Mouse (Mus musculus) heart, postnatal 10 days (tissue): ENCODE results near the gene Trpt1. TPM values are rescaled to one million over a fixed set of nuclear protein-coding genes. Genes with fewer than 3 reads are reported as not detected.

Experiments
- DNase-seq, 2 experiments: peaks; one replicate each; pipeline ENCODE4 v3.0.0; 2021
- intact Hi-C: fragments of 180-260 bp; cut with DNase I; formaldehyde crosslinking; loops from one replicate; pipeline ENCODE4 v1.15.1; 2025
- total RNA-seq, 2 experiments: library from RNA; stranded (reverse); gene quantifications; 2 replicates each; pipeline ENCODE4 v1.2.3; 2021

Trpt1 gene
- total RNA-seq, 2 experiments from 2014 or later: 21.2 to 21.9 TPM

DNA sequence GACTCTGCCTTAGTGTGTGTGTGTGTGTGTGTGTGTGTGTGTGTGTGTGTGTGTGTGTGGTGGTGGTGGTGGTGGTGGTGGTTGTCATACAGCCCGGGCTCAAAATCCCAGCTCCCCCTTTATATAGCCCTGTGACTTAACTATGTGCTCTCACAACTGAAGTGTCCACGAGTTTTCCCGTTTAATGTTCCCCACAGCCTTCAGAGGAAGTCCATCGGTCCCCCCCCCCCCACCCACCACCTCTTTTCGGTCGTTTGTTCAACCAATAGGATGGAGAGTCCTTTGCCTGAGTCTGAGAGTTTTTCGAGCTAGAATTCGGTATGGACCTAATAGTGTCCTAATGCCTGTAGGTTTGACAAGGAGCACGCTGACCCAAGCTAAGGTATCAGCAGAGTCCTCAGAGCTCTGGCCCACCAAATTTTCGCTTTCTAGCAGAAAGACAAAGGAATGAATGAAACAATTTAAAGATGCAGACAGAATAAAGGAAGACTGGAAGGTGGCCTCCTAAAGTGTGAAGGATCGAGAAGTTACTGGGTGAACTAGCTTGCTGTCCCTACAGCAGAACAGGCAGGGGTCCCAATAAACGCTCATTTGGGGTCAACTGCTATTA, 22.2 kb upstream of the Trpt1 start:
- intact Hi-C loops: loop anchor here (1.0 kb wide), 1 partner anchor 21 kb away; no protein-coding TSS in a partner anchor
- DNase-seq: no peak

DNA sequence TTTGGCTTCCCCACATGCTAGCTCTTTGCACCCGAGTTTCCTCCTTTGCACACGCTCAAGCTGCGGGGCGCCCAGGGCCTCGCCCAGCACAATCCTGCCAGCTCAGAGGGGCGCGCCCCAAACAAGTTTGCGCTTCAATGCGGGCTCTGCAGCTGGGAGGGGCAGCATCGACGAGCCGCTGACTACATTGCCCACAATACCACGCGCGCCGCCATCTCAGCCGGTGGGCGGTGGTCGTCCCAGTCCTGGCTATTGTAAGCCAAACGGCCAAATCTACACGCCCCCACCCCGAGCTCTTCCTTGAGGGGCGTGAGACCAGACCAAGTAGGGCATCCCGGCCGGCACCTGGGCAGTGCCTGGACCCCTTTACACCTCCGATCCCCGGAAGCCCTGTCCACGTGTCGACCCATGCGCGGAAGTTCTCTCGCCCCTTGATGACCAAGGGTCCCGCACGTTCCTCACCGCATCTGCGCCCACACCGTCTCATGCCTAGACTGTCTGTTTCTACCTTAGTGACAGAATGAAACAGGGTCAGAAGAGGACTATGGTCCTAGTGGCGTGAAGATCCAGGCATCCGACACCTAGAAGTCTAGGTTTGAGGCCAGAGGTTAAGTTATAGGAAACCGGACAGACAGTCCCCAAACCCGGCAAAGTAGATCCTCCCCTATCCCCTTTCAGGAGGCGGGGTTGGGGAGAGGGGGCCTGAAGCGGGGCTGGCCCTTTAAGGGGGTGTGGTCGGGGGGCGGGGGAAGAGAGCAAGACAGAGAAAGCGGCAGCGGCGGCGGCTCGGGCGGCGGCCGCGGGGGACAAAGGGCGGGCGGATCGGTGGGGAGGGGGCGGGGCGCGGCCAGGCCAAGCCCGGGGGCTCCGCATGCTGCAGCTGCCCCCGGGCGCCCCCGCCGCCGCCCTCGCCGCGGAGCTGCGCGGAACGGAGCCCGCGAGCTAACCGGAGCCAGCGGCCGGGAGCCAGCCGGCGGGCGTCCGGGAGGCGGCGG, 21.4 kb upstream of the Trpt1 start, which contains the start of gene Ppp1r14b:
Ppp1r14b (plus strand) TSS at position 758 of the 995 bp plus-strand sequence.
- peak; percentile 84 to 87 for DNase-seq
- intact Hi-C loops: loop anchor here (1.0 to 5.0 kb wide), 2 partner anchors 22 to 32 kb away; partner anchors contain the start of genes Bad and Gpr137

DNA sequence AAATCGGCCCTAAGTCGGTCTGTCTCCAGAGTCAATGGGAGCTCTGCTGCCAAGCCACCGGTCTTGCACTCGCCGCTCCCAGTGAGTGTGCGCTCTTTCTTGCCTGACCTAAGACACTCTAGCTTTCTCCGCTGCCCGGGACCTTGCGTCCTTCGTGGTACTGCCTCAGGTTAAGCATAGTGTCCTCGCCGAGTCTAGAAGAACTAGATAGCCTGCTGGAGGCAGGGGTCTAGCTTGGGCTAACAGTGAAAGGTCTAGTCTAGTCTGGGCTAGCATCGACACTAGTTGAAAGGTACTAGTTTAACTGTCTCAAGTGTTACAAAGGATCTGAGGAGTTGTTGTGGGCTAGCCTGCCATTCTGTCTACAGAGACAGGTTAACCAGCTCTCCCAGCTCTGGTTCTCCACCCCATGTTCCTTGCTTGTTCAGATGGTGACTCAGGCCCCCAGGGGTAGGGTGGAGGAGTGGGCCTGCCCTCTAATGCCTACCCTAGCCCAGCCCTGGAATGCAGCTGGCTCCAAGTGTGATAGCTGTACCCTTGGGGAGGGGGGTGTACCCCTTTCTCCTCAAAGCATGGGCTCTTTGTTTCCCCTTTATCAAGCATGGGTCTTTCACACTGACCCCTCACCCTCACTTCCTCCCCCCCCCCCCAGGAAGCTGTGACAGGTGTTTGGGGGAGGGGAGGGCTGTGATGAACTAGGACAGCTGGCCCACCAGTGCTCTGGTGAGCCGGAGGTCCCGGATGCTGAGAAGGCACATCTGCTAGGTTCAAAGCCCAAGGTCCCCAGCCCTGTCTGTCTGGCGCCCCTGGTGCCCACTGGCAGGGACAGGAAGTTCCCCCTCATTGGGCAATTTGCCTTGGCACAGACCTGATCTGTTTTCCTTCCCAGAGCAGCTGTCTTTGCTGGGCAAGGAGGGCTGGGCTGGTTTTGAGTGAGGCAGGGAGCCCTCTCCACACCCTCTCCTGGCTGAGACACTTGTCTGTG, 20.1 kb upstream of the Trpt1 start, which contains the start of gene Plcb3:
Plcb3 (minus strand) TSS at position 934 of the 985 bp plus-strand sequence.
- intact Hi-C loops: loop anchor here (5.0 kb wide), 1 partner anchor 34 kb away; the partner anchor contains the start of genes Bad and Gpr137
- peak; percentile 77 to 84 for DNase-seq

DNA sequence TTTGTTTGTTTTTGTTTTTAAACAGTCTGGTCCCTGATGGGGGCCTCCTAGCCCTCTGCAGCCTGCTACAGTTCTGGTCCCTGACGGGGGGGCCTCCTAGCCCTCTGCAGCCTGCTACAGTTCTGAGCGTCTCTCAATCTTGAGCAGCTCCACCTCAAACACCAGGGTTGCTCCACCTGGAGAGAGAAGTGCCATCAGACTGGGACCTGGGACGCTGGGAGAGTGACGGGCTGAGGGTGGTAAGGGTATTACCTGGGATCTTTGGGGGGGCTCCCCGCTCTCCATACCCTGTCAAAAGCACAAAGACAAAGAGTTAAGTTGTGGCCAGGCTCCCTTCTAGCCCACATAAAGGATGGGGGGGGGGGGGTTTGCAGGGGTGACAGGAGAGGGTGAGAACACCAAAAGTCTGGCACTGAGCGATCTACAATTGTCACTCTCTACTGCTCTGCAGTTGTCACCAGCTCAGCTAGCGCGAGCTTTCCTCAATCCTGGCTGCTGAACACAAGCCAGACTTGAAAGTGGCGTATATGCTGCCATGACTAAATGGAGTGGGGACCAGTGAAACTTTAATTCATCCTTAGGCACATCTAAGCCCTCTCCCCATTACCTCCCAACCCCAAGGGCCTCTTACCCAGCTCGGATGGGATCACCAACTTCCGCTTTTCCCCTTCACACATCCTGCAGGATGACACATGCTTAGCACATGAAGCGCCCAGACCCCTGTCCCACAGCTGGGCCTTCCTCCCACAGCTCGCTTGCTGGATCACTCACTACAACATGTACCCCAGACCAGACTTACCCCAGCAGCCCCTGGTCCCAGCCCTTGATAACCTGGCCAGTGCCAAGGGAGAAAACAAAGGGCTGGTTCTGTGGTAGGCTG, 17.9 kb upstream of the Trpt1 start:
- no peak for DNase-seq
- intact Hi-C loops: loop anchor here (2.0 to 5.0 kb wide), 3 partner anchors 36 to 53 kb away; partner anchors contain the start of genes Bad, Catsperz and Gpr137

DNA sequence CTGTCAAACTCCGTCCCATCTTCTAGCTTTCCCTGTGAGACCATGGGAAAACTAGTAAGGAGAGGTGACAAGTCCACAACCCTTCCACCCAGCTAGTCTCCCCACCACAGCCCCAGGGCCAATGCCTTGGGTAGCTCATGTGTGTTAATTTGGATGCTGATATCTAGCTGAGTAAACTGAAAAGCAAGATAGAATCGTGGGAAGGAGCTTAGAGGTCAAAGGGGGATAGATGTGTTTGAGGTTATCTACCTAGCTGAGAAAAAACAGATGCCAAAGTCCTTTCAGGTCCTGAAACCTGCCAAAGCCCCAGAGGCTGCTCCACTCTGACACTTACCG, 17.3 kb upstream of the Trpt1 start:
- DNase-seq: no peak
- intact Hi-C loops: loop anchor here (2.0 to 5.0 kb wide), 3 partner anchors 36 to 54 kb away; partner anchors contain the start of genes Bad, Catsperz and Gpr137

DNA sequence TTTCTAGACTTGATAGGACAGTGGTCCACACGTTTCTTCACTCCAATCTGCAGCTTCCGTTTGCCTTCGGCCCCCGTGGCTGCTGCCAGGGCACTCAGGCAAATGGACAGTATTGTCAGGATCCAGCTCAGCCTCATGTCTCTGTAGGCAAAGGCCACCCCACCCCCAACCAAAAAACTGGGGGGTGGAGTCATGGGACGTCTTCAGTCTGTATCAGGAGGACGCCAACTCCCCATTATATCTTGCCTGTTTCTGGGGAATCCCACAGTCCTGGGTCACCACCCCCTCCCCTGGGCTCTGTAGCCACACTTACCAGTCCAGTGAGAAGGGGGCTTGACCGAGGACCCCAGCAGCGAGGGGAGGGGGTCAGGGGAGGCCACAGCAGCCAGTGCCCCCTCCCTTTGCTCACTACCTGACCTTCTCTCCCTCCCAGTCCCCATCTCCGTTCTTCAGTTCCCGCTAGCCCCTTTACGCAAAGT, 16.9 kb upstream of the Trpt1 start:
- peak; percentile 38 to 46 for DNase-seq
- intact Hi-C loops: loop anchor here (2.0 to 5.0 kb wide), 3 partner anchors 37 to 54 kb away; partner anchors contain the start of genes Bad, Catsperz and Gpr137

DNA sequence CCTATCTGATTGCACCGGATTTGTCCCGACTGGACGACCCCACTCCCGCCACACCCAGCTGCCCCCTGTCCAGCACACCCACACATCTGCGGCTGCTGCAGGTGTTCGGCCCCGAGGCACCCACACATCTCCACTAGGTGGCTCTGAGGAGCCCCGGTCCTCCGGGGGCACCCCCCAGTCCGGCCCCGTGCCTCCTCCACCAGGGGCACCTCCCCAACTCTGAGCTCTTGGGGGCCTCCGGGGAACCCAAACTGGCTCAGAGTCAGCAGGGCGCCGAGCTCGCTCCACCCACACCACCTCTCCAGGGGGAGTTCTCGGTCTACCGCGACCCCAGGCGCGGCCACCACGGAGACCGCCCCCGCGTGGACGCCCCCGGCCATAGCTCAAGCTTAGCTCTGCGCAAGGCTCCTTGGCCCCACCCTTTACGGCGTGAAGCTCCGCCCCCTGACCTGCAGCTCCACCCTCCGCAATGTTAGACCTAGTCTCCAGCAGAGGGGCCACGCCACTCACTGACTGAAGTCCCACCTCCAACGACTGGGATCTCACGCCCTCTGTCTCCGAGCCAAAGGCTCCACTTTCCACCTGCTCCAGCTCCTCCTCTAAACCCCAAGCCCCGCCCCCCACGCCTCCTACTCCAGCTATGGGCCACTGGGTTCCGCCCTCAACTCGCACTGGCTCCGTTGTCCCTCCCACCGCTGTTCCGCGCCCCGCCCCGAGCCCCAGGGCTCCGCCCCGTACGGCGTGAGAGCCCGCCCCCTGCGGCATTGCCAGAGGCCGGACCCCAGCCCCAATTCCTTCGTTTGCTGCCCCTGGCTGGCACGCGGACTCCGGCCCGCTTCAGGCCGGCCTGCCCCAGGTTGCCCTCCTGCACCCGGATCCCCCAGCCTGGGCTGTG, 16.2 kb upstream of the Trpt1 start:
- intact Hi-C loops: loop anchor here (2.0 to 5.0 kb wide), 3 partner anchors 37 to 55 kb away; partner anchors contain the start of genes Bad, Catsperz and Gpr137
- peak; percentile 100 for DNase-seq

DNA sequence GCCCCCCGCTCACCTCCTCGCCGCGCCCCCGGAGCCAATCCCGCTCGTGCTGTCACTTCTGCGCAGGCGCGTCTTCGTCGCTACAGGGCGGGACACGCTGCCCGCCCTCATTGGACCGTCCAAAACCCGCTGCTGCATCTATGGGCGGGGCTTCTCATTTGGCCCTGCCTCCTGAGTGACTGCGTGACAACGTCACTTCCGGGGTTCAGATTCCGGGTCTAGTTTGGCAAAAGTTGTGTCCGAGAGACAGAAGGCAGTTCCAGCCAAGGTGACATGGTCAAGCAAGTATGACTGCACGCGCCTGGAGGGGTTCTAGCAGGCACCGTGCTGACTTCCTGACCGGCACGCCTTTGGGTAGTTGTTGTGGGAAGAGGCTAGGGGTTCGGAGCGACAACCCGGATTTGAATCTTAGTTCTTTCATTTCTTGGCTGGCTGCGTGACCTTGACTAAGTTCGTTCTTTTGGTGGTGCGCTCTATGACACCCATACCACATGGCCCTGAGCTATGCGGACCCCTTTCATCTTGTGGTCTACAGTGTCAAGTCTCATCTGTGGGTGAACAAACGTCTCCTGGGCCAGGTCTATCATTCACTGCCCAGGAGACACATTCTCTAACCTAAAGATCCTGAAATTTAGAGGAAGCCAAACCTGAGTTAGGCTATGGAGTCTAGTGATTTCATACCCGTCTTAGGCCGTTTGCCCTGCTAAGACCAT, 15.4 kb upstream of the Trpt1 start, which contains the start of gene Fkbp2:
Fkbp2 (minus strand) TSS at position 121 of the 713 bp plus-strand sequence.
- peak; percentile 99 to 100 for DNase-seq
- intact Hi-C loops: no loop called here

DNA sequence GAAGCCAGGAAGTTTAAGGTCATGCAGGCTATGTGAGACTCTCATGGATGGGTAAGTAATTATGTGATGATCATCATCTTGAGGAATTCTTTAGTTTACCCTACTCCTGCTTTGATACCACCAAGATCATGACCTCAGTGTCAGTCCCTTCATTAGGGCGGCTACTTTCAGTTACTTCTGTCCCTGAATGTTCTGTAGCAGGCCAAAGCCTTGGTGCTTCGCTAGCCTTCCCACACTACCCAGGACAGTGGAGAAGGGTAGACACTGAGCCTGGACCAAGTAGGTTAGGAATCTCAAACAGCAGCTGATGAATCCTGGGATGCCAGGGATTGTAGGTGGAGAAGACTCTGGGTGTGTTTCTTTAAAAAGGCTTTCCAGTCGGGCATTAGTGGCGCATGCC, 14.5 kb upstream of the Trpt1 start:
- intact Hi-C loops: no loop called here
- no peak for DNase-seq

DNA sequence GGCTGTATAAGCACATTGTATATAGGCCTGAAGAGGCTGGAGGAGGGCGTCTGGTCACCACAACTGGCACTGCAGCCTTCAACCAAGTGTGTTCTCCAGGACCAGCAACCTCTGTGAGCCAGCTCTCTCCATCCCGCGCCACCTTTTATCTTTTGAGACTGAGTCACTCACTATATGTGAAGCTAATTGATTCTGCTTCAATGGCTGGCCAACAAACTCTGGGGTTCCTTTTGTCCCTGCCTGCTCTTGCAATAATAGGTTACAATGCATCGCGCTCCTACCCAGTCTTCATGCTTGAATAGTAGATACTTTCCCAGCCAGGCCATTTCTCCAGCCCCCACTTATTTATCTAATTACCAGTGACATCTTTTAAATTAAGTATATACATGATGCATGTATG, 12.3 kb upstream of the Trpt1 start:
- intact Hi-C loops: no loop called here
- DNase-seq: no peak

DNA sequence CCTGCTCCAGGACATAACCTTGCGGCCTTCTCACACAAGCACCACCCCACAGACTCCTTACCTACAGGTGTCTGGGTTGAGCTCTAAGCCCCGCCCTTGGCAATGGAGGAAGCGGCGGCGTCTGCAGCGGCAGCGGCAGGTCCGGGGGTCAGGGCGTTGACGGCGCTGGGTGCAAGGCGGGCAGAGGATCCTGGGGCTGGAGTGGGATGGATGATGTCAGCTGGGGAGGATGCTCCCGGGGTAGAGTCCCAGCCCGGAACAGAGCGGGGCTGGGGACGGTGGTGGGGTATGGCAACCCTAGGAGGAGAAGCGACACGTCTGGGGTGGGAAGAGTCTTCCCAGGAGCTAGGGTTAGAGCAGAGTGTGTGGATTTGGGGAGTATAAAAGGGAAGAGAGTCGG, 10.6 kb upstream of the Trpt1 start:
- DNase-seq: no peak
- intact Hi-C loops: no loop called here

DNA sequence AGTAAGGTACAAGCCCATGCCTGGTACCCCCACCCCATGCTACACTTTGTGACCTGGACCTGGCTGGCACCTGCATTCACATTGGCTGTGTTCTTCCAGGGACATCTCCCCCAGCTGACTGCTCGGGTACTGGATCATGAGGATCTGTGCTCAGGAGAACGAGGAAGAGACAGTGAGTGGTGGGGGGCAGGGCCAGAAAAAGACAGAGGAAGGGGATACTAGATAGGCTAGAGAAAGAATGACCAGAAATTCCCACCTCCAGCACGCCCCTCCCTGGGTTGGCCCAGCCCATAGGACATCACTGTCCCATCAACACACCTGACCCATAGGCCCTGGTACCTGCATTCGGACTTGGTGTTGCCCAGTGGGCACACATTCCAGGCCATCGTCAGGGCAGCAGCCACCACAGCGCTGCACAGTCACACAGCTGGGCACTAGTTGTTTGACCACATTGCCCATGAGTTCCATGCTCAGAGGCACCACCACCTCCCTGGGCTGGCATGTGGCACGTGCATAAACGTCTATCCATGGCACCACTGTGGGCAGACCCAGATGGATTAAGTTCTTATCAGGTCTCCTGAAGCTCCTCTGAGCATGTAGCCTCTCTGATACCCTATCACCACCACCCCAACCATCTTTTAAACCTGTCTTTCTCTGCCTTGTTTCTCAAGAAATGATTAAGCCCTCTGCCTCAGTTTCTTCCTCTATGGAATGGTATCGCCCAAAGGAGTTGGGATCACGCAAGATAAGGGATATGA, 9.8 kb upstream of the Trpt1 start:
- intact Hi-C loops: no loop called here
- no peak for DNase-seq

DNA sequence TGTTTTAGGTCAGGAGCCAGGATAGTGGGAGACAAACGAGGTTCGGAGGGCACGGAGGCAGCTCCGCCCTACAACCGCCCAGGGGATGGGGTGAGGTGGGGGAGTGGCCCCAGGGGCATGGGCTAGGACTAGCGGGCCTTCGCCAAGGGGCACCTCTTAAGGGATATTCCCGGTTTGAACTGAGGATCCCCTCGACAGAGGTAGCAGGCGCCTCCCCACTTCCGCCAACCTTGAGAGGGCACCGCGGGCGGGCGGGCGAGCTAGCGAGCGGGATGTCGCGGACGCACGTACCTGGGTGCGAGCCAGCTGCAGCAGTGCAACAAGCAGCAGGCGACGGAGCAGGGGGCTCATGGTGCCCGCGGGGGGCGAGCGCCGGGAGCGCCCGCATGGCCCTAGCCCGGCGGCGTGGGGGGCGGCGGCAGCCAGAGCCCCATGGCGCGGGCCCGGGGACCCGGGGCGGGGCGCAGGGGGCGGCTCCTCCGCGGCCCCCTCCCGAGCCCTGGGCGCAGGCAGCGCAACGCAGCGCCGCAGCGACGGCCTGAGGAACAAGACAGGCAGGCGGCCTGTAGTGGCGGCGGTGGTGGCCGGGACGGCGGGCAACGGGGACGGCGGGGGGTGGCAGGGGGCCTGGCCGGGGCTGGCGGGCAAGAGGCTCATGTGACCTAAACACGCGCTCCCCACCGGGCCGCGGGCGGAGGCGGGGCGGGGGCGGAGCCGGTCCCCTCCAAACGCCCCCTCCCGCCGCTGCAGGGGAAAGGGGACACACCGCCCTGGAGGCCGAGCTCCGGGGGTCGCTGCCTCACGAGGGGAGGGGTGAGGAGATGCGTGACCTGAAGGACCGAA, 8.6 kb upstream of the Trpt1 start, which contains the start of gene Vegfb:
Vegfb (minus strand) TSS at position 591 of the 843 bp plus-strand sequence.
- intact Hi-C loops: no loop called here
- DNase-seq: peak; percentile 78 to 80

DNA sequence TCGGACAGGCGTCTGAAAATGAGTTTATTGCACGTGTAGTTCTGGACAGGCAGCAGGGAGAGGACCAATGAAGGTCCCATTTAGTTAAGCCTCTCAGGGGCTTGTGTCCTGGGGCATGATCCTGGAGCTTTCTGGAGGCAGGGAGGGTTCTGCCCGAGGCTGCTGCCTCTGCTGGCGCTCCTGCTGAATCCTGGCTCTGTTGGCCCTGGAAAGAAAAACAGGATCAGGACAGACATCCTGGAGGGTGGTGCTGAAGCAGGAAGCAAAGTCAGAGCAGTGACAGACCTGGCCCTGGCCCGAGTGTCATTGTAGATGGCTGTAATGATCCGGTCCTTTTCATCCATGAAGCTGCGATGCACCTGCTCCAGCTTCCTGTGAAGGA, 8.0 kb upstream of the Trpt1 start:
- no peak for DNase-seq
- intact Hi-C loops: no loop called here

DNA sequence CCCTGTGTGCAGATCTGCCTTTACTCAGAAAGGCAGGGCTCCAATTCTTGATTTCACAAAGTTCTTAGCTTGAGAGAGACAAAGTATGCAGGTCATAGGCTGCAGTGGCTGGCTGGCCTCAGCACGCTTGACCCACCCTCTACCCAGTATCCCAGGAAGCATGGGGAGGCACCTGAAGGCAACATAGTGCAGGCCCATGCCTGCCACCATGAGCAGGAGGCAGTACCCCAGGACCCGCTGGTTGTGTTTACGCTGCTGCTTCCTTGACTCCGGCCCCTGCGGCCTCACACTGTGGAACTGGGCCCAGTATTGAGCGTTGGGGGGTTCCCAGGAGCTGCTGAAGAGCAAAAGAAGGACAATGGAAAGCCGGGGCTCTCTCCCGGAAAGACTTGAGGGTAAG, 6.7 kb upstream of the Trpt1 start:
- intact Hi-C loops: no loop called here
- DNase-seq: no peak
